Comparison of ENCODE assay signal across 8 mouse cellular contexts in the genomic region with DNA sequence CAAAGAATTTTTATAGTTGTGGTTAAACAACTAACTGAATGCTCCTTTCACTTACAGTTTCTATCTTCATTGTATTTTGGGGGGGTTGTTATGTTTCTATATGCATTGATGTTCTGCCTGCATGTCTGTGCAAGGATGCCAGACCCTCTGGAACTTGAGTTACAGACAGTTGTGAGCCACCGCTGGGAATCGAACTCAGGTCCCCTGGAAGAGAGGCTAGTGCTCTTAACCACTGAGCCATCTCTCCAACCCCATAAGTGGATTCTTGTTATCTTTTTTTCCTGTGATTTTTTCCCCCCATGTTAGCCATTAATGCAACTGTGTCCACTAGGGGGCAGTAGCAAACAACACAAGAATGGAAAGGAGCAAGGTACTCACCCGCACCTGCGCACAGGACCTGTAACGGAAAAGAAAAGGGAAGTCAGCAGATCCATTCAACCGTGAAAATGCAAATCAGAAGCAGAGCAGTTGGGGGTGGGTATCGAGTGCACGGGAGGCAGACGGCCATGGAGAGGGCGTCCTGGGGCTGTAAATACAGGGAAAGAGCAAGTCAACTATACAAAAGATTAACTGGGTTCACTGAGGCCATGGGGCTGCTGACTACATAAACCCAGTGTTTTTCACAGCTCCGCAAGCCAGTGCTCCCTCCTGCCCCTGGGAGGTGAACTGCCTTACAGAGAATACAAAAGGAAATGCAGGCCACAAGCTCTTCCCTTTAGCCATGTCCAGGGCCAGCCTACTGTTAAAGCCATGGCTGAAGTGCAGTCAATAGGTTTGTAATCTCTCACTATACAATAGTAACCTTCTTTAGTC.
A peak's percentile ranks its signal among the peaks of the same experiment; 100 is the strongest.
DNase-seq lines count a peak whose midpoint lies in the region; ATAC-seq lines count a peak whose summit lies in the region.

No protein-coding gene starts in this region.

- intact Hi-C loops in gastrocnemius, postnatal 14 days (cut with DNase I; ENCODE audit: low total_unique reads), result loop anchor here (2.0 to 5.0 kb wide), 2 partner anchors 150 to 203 kb away; partner anchors contain the start of gene Nup160

- peak; percentile 97 for ATAC-seq in inflammation-experienced regulatory T-cells, adult 6 months
- peak; percentile 85 for ATAC-seq in megakaryocyte progenitor cell, adult 5-6 weeks (replicated peaks; ENCODE audit: poor library complexity)

- peak; percentile 79 for DNase-seq in adrenal gland, adult 2 months
- DNase-seq in embryo, embryonic 10.5 days (ENCODE audit: low spot score), result peak; percentile 96
- peak; percentile 66 for DNase-seq in gastrocnemius, postnatal 14 days
- peak; percentile 55 to 89 for DNase-seq in left cerebral cortex, adult 9 months (ENCODE audit: low spot score in 2 of 2)
- peak; percentile 88 to 89 for DNase-seq in right cerebral cortex, postnatal 10 days (ENCODE audit: low spot score in 2 of 2)
- peak; percentile 71 to 72 for DNase-seq in urinary bladder, postnatal 36 days (ENCODE audit: low spot score in 2 of 2)

Comparison
In these comparisons a context has a peak if more than half of its experiments do, and no peak if none do; other contexts are left out.
1. Peak in every context shown above with its lines: DNase-seq and ATAC-seq.